Mouse (Mus musculus): ENCODE results near the gene Gtf3c6. TPM values are rescaled to one million over a fixed set of nuclear protein-coding genes. Genes with fewer than 3 reads are reported as not detected.
A peak's percentile ranks its signal among the peaks of the same experiment; 100 is the strongest.
"Not testable (repeated sequence)": the region's sequence is repeated elsewhere in the genome, so short reads cannot be mapped to it uniquely, and the experiment has no call there.

Gene Gtf3c6
- 151 and 155 TPM in 2 replicates for polyA plus RNA-seq (2014; fragmentation: Nextera tagmentation; extraction: Ambion mirVana)

DNA sequence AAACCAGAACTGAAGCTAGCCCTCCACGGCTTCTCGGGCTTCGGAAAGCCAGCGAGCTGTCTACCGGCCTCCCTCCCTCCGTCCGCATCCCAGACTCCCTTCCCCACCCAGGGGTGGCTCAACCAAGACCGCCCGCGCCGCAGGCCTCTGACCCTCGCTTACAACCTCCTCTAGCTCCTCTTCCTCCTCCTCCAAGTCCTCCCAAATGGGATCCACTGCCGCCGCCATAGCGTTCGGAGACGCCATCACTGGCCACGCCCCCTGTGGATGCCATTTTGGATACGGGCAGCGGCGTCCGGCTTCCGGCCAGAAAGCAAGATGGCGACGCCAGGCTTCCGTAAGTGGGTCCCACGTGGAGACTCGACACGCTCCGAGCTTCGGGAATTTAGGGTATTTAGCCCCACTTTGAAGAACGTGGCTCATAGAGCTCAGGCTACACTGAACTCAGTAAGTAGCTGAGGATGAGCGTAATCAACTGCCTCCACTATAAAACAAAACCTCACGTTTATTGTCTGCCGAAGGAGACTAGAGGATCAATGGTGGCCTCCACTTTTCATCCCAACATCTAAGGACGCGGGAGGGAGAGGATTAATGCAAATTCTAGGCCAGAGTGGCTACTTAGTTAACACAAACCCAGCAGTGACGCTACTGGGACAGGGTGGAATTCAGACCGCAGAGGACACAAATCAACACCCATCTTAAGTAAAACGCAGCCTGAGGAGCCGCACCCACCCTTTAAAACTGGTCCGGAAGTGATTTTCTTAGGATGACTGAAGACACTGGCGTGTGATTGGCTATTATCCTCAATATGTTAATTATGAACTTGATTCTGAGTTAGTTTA lies at the start of gene Gtf3c6:
TSS of gene Gtf3c6 (minus strand) at position 695 of the 842 bp plus-strand sequence.
- no peaks in the 10 kb centered on the region for H3K36me3 ChIP-seq (ENCODE audit: control insufficient read depth, insufficient read depth, low read length)
- peak within 1 kb of the TSS; percentile 58 for H3K4me3 ChIP-seq (ENCODE audit: low read depth, low read length)
- no peaks in the 10 kb centered on the region for H3K27me3 ChIP-seq (ENCODE audit: control insufficient read depth, insufficient read depth, low read length)
- DNase-seq (ENCODE audit: low spot score) (peak; percentile 96), ATAC-seq (ENCODE audit: low FRiP score) (peak; percentile 76)
- H3K9ac ChIP-seq (ENCODE audit: low read depth, low read length), result peak within 1 kb of the TSS; percentile 85
- peak within 1 kb of the TSS; percentile 42 for H3K4me2 ChIP-seq (replicated peaks; ENCODE audit: low read depth, low read length)
- no peaks in the 10 kb centered on the region for H3K9me3 ChIP-seq (ENCODE audit: control insufficient read depth, low read length)
- H3K27ac ChIP-seq (ENCODE audit: low read depth, low read length), result peak within 1 kb of the TSS; percentile 78
- WGBS, result under 1% methylated on average over 43 of the region's 43 CpGs
- no peaks in the 10 kb centered on the region for H3K4me1 ChIP-seq (replicated peaks; ENCODE audit: control insufficient read depth, insufficient read depth, low read length)

- no peaks in the 10 kb centered on the region for H3K36me3 ChIP-seq (ENCODE audit: control insufficient read depth, insufficient read depth, low read length)
- no peaks in the 10 kb centered on the region for H3K4me1 ChIP-seq (replicated peaks; ENCODE audit: control insufficient read depth, insufficient read depth, low read length)
- DNase-seq (ENCODE audit: low spot score), result no peak
- H3K4me3 ChIP-seq (ENCODE audit: low read depth, low read length), result no peak overlapping the region
- H3K9ac ChIP-seq (ENCODE audit: low read depth, low read length), result no peak overlapping the region
- ATAC-seq (ENCODE audit: low FRiP score), result no peak
- 89% methylated on average over 1 of the region's 1 CpGs for WGBS
- no peaks in the 10 kb centered on the region for H3K9me3 ChIP-seq (ENCODE audit: control insufficient read depth, low read length)
- no peak overlapping the region for H3K4me2 ChIP-seq (replicated peaks; ENCODE audit: low read depth, low read length)
- H3K27ac ChIP-seq (ENCODE audit: low read depth, low read length), result no peak overlapping the region
- no peaks in the 10 kb centered on the region for H3K27me3 ChIP-seq (ENCODE audit: control insufficient read depth, insufficient read depth, low read length)
Measured at GRCm38 (mm10) chr10:40305989-40306388, 48.1 kb upstream of the Gtf3c6 start.

DNA sequence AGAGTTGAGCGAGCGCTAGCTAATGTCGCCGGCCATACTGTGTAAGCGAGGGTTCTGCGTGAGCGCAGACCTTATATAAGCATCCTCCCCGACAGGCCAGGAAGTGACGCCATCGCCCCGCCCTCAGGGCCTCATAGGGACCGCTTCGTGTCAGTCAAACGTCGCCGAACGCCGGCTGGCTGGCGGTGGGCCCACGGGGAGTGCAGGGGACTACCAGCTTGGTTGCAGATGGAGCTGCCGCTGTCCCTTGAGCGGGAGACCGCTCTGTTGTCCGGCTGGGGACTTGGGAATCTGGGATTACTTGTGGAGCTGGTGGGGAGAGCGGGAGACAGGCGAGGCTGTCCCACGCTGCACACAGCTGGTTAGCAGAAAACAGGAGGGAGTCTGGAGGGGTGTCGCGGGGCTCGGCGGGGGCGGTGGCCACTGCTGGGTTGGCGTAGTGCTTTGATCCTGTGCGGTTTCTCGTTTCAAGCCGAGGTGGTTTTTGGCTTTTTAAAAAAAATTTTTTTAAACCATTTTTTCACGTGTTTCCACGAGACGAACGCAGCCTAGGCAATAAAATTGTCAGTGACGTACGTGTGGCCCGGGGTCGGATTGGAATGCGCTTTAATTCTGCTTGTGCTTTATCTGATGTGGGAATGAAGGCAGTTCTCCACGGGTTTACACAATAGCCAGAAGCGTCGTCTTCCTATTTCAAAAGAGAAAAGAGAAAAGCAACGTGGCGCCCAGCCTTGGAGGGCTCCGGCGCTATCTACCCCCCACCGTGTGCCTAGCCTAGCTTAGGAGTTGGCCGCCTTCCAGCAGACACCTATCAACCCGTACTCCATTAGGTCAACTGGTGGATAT lies 44.5 kb upstream of the Gtf3c6 start, which contains the start of gene Amd1:
TSS of gene Amd1 (minus strand) at position 47 of the 846 bp plus-strand sequence.
- under 1% methylated on average over 55 of the region's 55 CpGs for WGBS

DNA sequence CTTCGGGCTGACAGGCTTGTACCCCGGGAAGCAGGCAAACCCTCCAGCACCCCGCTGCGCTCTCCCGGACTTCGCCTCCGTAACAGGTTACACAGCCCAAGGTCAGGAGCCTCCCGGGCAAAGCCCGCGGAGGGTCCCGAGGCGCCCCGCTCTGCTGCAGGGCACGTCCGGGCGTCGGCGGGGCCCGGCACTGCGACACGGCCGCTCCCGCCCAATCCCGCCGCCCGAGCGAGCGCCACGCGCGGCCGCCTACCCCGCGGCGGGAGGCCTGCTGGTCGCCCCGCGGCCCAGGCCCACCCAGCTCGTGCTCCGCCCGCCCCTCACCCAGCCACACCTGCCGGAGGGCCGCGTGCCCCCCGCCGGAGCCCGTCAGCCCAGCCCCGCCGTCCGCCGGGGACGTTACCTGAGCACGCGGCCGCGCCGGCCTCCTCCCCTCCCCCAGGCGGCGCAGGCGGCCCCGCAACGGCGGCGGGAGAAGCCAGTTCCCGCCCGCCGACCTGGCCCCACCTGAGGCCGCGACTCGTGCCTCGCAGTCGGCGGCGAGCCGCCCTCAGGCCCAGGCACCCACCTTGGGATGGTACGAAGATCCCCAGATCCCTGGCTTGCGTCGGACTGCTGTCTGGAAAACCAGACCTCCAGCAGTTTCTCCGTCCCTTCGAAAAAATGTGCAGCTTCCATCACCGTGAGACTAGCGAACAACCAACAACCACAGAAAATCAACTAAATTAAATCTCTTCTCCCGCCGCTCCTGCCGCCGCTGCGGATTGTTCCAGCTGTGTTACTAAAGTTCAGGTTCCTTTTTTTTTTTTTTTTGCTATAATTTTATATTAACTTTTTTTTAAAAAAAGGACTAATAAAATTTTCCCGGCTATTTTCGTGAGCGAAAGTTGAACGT lies 43.5 kb upstream of the Gtf3c6 start:
- not testable (repeated sequence) for H3K36me3 ChIP-seq (ENCODE audit: control insufficient read depth, insufficient read depth, low read length); H3K9me3 ChIP-seq (ENCODE audit: control insufficient read depth, low read length); H3K27me3 ChIP-seq (ENCODE audit: control insufficient read depth, insufficient read depth, low read length); H3K4me1 ChIP-seq (replicated peaks; ENCODE audit: control insufficient read depth, insufficient read depth, low read length)
- peak overlapping the region; percentile 86 for H3K27ac ChIP-seq (ENCODE audit: low read depth, low read length)
- peak; percentile 56 for ATAC-seq (ENCODE audit: low FRiP score)
- H3K9ac ChIP-seq (ENCODE audit: low read depth, low read length), result peak overlapping the region; percentile 90
- H3K4me2 ChIP-seq (replicated peaks; ENCODE audit: low read depth, low read length), result peak overlapping the region; percentile 69
- 0% methylated on average over 35 of the region's 91 CpGs for WGBS
- H3K4me3 ChIP-seq (ENCODE audit: low read depth, low read length), result peak overlapping the region; percentile 99
- peak; percentile 69 for DNase-seq (ENCODE audit: low spot score)

More for the DNA sequence above, 44.5 kb upstream of the Gtf3c6 start, which contains the start of gene Amd1:
- H3K36me3 ChIP-seq (ENCODE audit: control insufficient read depth, insufficient read depth, low read length), result no peaks in the 10 kb centered on the region
- ATAC-seq (ENCODE audit: low FRiP score), result peak; percentile 97
- no peaks in the 10 kb centered on the region for H3K4me1 ChIP-seq (replicated peaks; ENCODE audit: control insufficient read depth, insufficient read depth, low read length)
- H3K27me3 ChIP-seq (ENCODE audit: control insufficient read depth, insufficient read depth, low read length), result no peaks in the 10 kb centered on the region
- no peaks in the 10 kb centered on the region for H3K9me3 ChIP-seq (ENCODE audit: control insufficient read depth, low read length)
- peak within 1 kb of the TSS; percentile 99 for H3K4me3 ChIP-seq (ENCODE audit: low read depth, low read length)
- H3K27ac ChIP-seq (ENCODE audit: low read depth, low read length), result peak within 1 kb of the TSS; percentile 98
- DNase-seq (ENCODE audit: low spot score), result peak; percentile 100
- peak within 1 kb of the TSS; percentile 71 for H3K4me2 ChIP-seq (replicated peaks; ENCODE audit: low read depth, low read length)
- H3K9ac ChIP-seq (ENCODE audit: low read depth, low read length), result peak within 1 kb of the TSS; percentile 90

GRCm38 (mm10) chr10:40300648-40301171 lies 42.8 kb upstream of the Gtf3c6 start:
- Histone ChIP-seq H3K27me3 (ENCODE audit: control insufficient read depth, insufficient read depth, low read length) (no peaks in the 10 kb centered on the region), H3K9me3 (ENCODE audit: control insufficient read depth, low read length) (no peaks in the 10 kb centered on the region), H3K36me3 (ENCODE audit: control insufficient read depth, insufficient read depth, low read length) (no peaks in the 10 kb centered on the region), H3K4me1 (replicated peaks; ENCODE audit: control insufficient read depth, insufficient read depth, low read length) (no peaks in the 10 kb centered on the region), H3K27ac (ENCODE audit: low read depth, low read length) (peak overlapping the region; percentile 86), H3K9ac (ENCODE audit: low read depth, low read length) (peak overlapping the region; percentile 90), H3K4me3 (ENCODE audit: low read depth, low read length) (peak overlapping the region; percentile 99), H3K4me2 (replicated peaks; ENCODE audit: low read depth, low read length) (peak overlapping the region; percentile 69)
- peak; percentile 89 for DNase-seq (ENCODE audit: low spot score)
- ATAC-seq (ENCODE audit: low FRiP score), result peak; percentile 79
- WGBS, result under 1% methylated on average over 36 of the region's 36 CpGs

DNA sequence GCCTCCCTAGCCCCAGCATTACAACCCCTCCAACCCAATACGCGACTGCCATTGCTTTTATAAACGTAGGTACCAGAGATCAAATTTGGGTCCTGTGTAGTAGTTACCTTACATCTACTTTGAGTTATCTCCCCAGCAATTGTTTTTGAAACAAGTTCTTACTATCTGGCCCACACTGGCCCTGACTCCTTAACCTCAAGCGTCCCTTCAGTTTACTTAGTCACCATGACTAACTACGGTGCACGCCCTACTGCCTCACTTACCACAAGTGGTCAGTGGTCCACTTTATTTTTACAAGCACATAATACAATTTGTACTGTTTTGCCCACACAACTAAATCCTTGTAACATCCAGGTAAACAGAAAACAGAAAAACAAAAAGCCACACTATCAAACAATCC lies 34.7 kb upstream of the Gtf3c6 start:
- H3K9ac ChIP-seq (ENCODE audit: low read depth, low read length), result no peak overlapping the region
- ATAC-seq (ENCODE audit: low FRiP score), result no peak
- no peaks in the 10 kb centered on the region for H3K4me1 ChIP-seq (replicated peaks; ENCODE audit: control insufficient read depth, insufficient read depth, low read length)
- DNase-seq (ENCODE audit: low spot score), result no peak
- WGBS, result 95% methylated on average over 6 of the region's 6 CpGs
- no peak overlapping the region for H3K27ac ChIP-seq (ENCODE audit: low read depth, low read length)
- 0 out of 2 replicates have a peak, but pooled peaks cover 2% of the 10 kb centered on the region for H3K36me3 ChIP-seq (ENCODE audit: control insufficient read depth, insufficient read depth, low read length)
- no peaks in the 10 kb centered on the region for H3K27me3 ChIP-seq (ENCODE audit: control insufficient read depth, insufficient read depth, low read length)
- H3K9me3 ChIP-seq (ENCODE audit: control insufficient read depth, low read length), result no peaks in the 10 kb centered on the region
- H3K4me3 ChIP-seq (ENCODE audit: low read depth, low read length), result no peak overlapping the region
- no peak overlapping the region for H3K4me2 ChIP-seq (replicated peaks; ENCODE audit: low read depth, low read length)

GRCm38 (mm10) chr10:40286767-40287166 lies 28.9 kb upstream of the Gtf3c6 start:
- no peak for ATAC-seq (ENCODE audit: low FRiP score)

GRCm38 (mm10) chr10:40285571-40285970 lies 27.7 kb upstream of the Gtf3c6 start:
- no peak overlapping the region for H3K4me3 ChIP-seq (ENCODE audit: low read depth, low read length)
- H3K4me1 ChIP-seq (replicated peaks; ENCODE audit: control insufficient read depth, insufficient read depth, low read length), result no peaks in the 10 kb centered on the region
- H3K9ac ChIP-seq (ENCODE audit: low read depth, low read length), result no peak overlapping the region
- H3K27ac ChIP-seq (ENCODE audit: low read depth, low read length), result no peak overlapping the region
- no peak overlapping the region for H3K4me2 ChIP-seq (replicated peaks; ENCODE audit: low read depth, low read length)
- DNase-seq (ENCODE audit: low spot score) (no peak), ATAC-seq (ENCODE audit: low FRiP score) (no peak)
- peaks cover 3% of the 10 kb centered on the region; the same call in 1 of the 2 replicates for H3K36me3 ChIP-seq (ENCODE audit: control insufficient read depth, insufficient read depth, low read length)
- H3K27me3 ChIP-seq (ENCODE audit: control insufficient read depth, insufficient read depth, low read length), result no peaks in the 10 kb centered on the region
- H3K9me3 ChIP-seq (ENCODE audit: control insufficient read depth, low read length), result no peaks in the 10 kb centered on the region
- WGBS, result 83% methylated on average over 1 of the region's 1 CpGs

More at GRCm38 (mm10) chr10:40286767-40287166, 28.9 kb upstream of the Gtf3c6 start:
- Histone ChIP-seq H3K9ac (ENCODE audit: low read depth, low read length) (no peak overlapping the region), H3K4me3 (ENCODE audit: low read depth, low read length) (no peak overlapping the region), H3K4me2 (replicated peaks; ENCODE audit: low read depth, low read length) (no peak overlapping the region), H3K36me3 (ENCODE audit: control insufficient read depth, insufficient read depth, low read length) (peaks cover 5% of the 10 kb centered on the region; the same call in 1 of the 2 replicates), H3K9me3 (ENCODE audit: control insufficient read depth, low read length) (no peaks in the 10 kb centered on the region), H3K4me1 (replicated peaks; ENCODE audit: control insufficient read depth, insufficient read depth, low read length) (no peaks in the 10 kb centered on the region), H3K27ac (ENCODE audit: low read depth, low read length) (no peak overlapping the region), H3K27me3 (ENCODE audit: control insufficient read depth, insufficient read depth, low read length) (no peaks in the 10 kb centered on the region)
- no peak for DNase-seq (ENCODE audit: low spot score)
- WGBS, result 94% methylated on average over 1 of the region's 1 CpGs

All from hindbrain, embryonic 11.5 days (tissue).